Mouse (Mus musculus) midbrain, embryonic 14.5 days (tissue): ENCODE measurements around the gene Anks1b. TPM values are rescaled to one million over a fixed set of nuclear protein-coding genes. Genes with fewer than 3 reads are reported as not detected.

Experiments used
- ATAC-seq: fragments of 200-750 bp; cut with Nextera tagmentation; 2 replicates; pipeline ENCODE4 v1.8.0; 2017; ENCODE audit warnings: moderate number of reproducible peaks, moderate library complexity; ENCODE audit not compliant: low FRiP score, low TSS enrichment
- DNase-seq: peaks from one replicate; pipeline ENCODE4 v3.0.0-alpha.2; 2015
- H3K27ac ChIP-seq: fragments of 300-500 bp; sonication (generic); replicated peaks from 2 replicates; pipeline ENCODE4 v1.5.1; 2014; ENCODE audit warnings: mild to moderate bottlenecking, low read depth, low read length, moderate library complexity
- H3K27me3 ChIP-seq: fragments of 300-500 bp; sonication (generic); 2 replicates; pipeline ENCODE4 v1.6.1; 2014; ENCODE audit warnings: low read length, control low read depth, mixed read lengths; ENCODE audit not compliant: control insufficient read depth, insufficient read depth
- H3K36me3 ChIP-seq: fragments of 300-500 bp; sonication (generic); 2 replicates; pipeline ENCODE4 v1.6.1; 2014; ENCODE audit warnings: low read length, control low read depth; ENCODE audit not compliant: control insufficient read depth, insufficient read depth
- H3K4me1 ChIP-seq: fragments of 300-500 bp; sonication (generic); 2 replicates; pipeline ENCODE4 v1.6.1; 2014; ENCODE audit warnings: mild to moderate bottlenecking, antibody characterized with exemption, low read length, control low read depth; ENCODE audit not compliant: control insufficient read depth, insufficient read depth
- H3K4me2 ChIP-seq: fragments of 300-500 bp; sonication (generic); 2 replicates; pipeline ENCODE4 v1.6.1; 2014; ENCODE audit warnings: mild to moderate bottlenecking, low read length, moderate library complexity
- H3K4me3 ChIP-seq: fragments of 300-500 bp; sonication (generic); replicated peaks from 2 replicates; pipeline ENCODE4 v1.5.1; 2014; ENCODE audit warnings: low read depth, low read length
- H3K9ac ChIP-seq: fragments of 300-500 bp; sonication (generic); replicated peaks from 2 replicates; pipeline ENCODE4 v1.6.1; 2014; ENCODE audit warnings: mild to moderate bottlenecking, low read length, moderate library complexity
- H3K9me3 ChIP-seq: fragments of 300-500 bp; sonication (generic); 2 replicates; pipeline ENCODE4 v1.6.1; 2016; ENCODE audit warnings: low read length, control low read depth, mixed read lengths; ENCODE audit not compliant: control insufficient read depth
- WGBS: fragments of 180-500 bp; shearing (Covaris S2); extraction: QIAGEN DNeasy Blood & Tissue Kit; methylation state at CpG from one replicate; pipeline ENCODE4 v1.1.7; 2014; 5-methylcytosine and 5-hydroxymethylcytosine counted together
- polyA plus RNA-seq: library from polyadenylated mRNA; unstranded; fragments of >200 nt; fragmentation: Nextera tagmentation; extraction: Ambion mirVana; gene quantifications from 2 replicates; pipeline ENCODE4 v1.2.1, GENCODE M21; 2014

Anks1b gene
- polyA plus RNA-seq, 1 experiment from 2014 or later, result 73.1 TPM

DNA sequence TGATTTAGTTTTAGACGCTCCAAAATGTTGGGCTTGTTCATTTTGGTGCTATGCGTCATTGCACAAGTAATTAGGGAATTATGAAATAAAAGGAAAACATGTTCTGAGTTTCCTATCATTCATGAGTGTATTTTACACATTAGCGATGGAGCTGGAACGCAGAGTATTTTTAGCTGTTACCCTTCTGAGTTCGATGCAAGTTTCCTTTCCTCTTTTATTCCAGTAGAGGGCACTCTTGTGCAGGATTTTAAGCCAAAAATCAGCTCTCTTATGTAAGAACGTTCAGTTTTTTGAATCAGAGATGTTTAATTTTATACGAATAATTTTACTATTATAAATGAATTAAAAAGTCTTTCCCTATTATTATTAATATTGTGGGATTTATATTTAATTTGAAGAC lies 208.3 kb downstream of the Anks1b start:
- no peak overlapping the region for H3K4me2 ChIP-seq
- ATAC-seq, result no peak

DNA sequence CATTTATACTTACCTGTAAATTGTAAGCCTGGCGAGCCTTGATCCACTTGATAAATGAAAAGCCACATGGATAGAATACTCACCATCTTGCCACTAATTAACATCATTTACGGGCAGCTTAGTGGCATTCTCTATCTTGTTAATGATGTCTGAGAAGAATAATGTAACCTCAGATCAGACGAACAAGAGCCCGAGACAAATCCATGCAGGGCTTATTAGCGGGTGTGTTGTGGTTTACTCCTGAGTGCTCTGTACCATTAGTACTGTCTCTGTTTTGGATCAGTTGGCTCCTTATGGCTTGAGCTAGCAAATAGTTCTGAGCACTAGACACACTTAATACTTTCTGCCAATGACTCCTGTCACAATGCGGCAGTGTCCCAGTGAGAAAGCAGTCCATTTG lies 220.6 kb downstream of the Anks1b start:
- H3K4me1 ChIP-seq, result no peaks in the 10 kb centered on the region
- H3K9me3 ChIP-seq, result no peaks in the 10 kb centered on the region
- H3K27me3 ChIP-seq, result no peaks in the 10 kb centered on the region
- no peak overlapping the region for H3K4me2 ChIP-seq
- 85% methylated on average over 6 of the region's 6 CpGs for WGBS
- DNase-seq (no peak), ATAC-seq (no peak)
- H3K4me3 ChIP-seq, result no peak overlapping the region
- H3K36me3 ChIP-seq, result no peaks in the 10 kb centered on the region
- H3K9ac ChIP-seq, result no peak overlapping the region
- no peak overlapping the region for H3K27ac ChIP-seq

More for the DNA sequence above, 208.3 kb downstream of the Anks1b start:
- H3K9ac ChIP-seq, result no peak overlapping the region
- no peaks in the 10 kb centered on the region for H3K27me3 ChIP-seq
- no peak overlapping the region for H3K4me3 ChIP-seq
- no peaks in the 10 kb centered on the region for H3K9me3 ChIP-seq
- H3K27ac ChIP-seq, result no peak overlapping the region
- H3K4me1 ChIP-seq, result no peaks in the 10 kb centered on the region
- H3K36me3 ChIP-seq, result no peaks in the 10 kb centered on the region
- WGBS, result 25% methylated on average over 7 of the region's 7 CpGs
- peak; percentile 83 for DNase-seq

DNA sequence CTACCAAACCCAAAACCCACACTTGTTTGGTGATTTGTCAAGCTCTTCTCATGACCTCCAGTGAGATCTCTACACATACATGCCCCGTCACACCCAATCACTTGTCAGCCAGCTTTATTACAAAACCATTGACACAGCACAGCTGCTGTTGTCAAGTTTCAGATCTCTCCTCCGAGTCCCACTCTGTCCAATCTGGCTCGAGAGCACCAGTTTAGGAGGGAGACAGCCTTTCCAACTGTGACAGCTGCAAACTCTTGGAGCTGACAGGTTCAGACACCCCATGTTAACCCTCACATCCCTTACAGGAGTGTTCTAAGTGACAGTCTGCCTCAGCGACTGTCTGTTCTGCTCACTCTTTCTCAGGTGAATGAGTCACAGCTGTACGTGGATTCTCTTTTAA lies 239.4 kb downstream of the Anks1b start:
- no peak overlapping the region for H3K4me3 ChIP-seq
- H3K4me1 ChIP-seq, result no peaks in the 10 kb centered on the region
- no peak overlapping the region for H3K4me2 ChIP-seq
- no peak overlapping the region for H3K27ac ChIP-seq
- no peaks in the 10 kb centered on the region for H3K9me3 ChIP-seq
- H3K27me3 ChIP-seq, result no peaks in the 10 kb centered on the region
- no peaks in the 10 kb centered on the region for H3K36me3 ChIP-seq
- ATAC-seq, result no peak
- DNase-seq, result no peak
- WGBS, result 74% methylated on average over 5 of the region's 5 CpGs
- H3K9ac ChIP-seq, result no peak overlapping the region

DNA sequence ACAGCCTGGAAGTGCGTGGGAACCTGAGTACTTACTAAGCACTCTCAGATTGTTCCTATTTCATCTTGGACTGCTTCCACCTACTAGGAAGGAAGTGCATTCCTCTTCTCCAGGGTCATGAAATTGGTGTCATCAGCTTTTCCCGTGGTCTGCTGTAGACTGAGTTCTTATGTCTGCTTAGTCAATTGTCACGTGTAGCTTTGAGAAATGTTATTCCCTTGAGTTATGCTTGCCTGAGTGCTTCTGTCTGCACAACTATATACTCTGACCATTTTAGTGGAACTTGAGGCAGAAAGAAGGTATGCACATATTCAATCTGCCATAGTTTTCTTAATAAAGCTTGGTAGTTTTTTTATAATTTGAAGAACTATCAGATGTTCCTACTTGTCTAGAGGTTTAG lies 243.6 kb downstream of the Anks1b start:
- Histone ChIP-seq H3K27me3 (no peaks in the 10 kb centered on the region), H3K9ac (no peak overlapping the region), H3K4me3 (no peak overlapping the region), H3K36me3 (no peaks in the 10 kb centered on the region), H3K27ac (no peak overlapping the region), H3K4me1 (no peaks in the 10 kb centered on the region), H3K4me2 (no peak overlapping the region), H3K9me3 (no peaks in the 10 kb centered on the region)
- ATAC-seq (no peak), DNase-seq (no peak)
- WGBS, result 87% methylated on average over 3 of the region's 3 CpGs

DNA sequence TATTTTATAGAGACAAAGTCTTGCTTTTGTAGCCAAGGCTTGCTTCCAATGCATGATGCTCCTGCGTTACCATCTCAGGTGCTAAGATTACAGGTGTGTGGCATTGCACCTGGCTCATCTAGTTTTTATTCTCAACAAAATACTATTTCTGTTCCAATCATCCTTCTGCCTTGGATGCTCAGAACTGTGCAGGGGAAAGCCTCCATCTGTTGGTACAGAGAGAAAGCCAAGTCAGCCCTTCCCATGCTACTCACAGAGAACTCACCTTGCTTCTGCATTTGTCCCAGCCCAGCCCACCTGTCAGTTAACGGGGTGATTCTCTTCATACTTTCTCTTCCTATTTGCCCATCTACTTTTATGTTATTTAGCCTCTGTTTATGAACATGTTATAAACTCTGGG lies 244.5 kb downstream of the Anks1b start:
- Histone ChIP-seq H3K4me1 (no peaks in the 10 kb centered on the region), H3K9ac (no peak overlapping the region), H3K9me3 (no peaks in the 10 kb centered on the region), H3K36me3 (no peaks in the 10 kb centered on the region), H3K4me3 (no peak overlapping the region), H3K4me2 (no peak overlapping the region), H3K27me3 (no peaks in the 10 kb centered on the region), H3K27ac (no peak overlapping the region)
- ATAC-seq, result no peak
- no peak for DNase-seq
- WGBS, result 86% methylated on average over 2 of the region's 2 CpGs

DNA sequence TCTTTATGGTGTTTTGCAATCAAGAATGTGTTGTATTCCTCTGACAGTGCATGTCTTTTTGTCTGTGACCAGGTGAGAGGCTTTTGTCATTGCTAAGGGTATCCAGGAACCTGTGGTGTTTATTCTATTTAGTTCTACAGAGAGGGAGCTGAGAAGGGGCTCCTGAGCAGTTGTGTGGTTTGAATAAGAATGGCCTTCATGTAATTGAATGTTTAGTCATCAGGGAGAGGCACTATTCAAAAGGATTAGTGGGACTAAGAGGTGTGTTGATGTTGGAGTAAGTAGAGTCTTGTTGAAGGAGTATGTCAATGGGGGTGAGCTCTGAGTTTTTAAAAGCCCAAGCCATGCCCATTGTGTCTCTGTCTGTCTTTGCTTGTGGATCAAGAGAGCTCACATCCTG lies 264.2 kb downstream of the Anks1b start:
- H3K27ac ChIP-seq, result no peak overlapping the region
- ATAC-seq (no peak), DNase-seq (no peak)
- no peak overlapping the region for H3K4me2 ChIP-seq
- no peak overlapping the region for H3K4me3 ChIP-seq
- no peaks in the 10 kb centered on the region for H3K4me1 ChIP-seq
- no peaks in the 10 kb centered on the region for H3K36me3 ChIP-seq
- no peaks in the 10 kb centered on the region for H3K27me3 ChIP-seq
- no peak overlapping the region for H3K9ac ChIP-seq
- H3K9me3 ChIP-seq, result 0 out of 2 replicates have a peak, but pooled peaks cover 4% of the 10 kb centered on the region

DNA sequence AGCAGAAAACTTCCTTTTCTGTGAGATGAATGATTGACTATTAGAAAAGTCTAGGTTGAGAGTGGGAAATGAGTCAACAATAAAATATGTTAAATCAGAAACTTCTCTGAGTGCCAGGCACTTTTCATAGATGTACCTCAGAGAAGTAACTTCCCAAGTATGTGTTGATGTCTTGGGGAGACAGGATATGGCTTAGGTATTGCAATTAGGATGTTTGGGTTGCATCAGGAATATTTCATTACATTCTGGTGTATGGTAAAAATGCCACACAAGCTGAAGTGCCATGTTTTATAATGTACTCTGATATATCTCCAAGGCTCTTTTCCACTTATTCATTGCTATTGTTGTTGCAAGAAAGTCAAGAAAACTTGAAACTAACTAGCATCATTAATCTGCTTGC lies 267.6 kb downstream of the Anks1b start:
- no peak for DNase-seq
- Histone ChIP-seq H3K9ac (no peak overlapping the region), H3K36me3 (no peaks in the 10 kb centered on the region), H3K27ac (no peak overlapping the region), H3K4me2 (no peak overlapping the region), H3K27me3 (no peaks in the 10 kb centered on the region), H3K4me1 (no peaks in the 10 kb centered on the region), H3K4me3 (no peak overlapping the region), H3K9me3 (no peaks in the 10 kb centered on the region)
- no peak for ATAC-seq

DNA sequence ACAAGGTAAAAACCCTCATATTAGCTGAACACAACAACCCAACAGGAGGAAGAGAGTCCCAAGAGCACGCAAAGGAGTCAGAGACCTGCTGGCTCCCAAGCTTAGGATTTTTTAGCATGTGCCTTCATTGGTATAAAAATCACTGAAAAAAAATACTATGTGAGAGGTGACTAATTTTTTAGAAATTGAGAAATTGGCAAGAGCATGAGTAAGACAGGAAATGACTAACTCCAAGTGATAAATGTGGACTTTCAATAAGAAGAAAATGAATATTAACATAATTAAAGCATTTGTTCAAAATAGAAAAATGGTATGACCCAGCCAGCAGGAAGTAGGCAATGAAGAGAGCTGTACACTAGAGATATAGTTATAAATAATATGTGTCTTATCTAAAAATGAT lies 271.1 kb downstream of the Anks1b start:
- Histone ChIP-seq H3K4me2 (no peak overlapping the region), H3K4me3 (no peak overlapping the region), H3K27me3 (no peaks in the 10 kb centered on the region), H3K9me3 (peaks cover 7% of the 10 kb centered on the region; the same call in 1 of the 2 replicates), H3K9ac (no peak overlapping the region), H3K27ac (no peak overlapping the region), H3K4me1 (no peaks in the 10 kb centered on the region), H3K36me3 (no peaks in the 10 kb centered on the region)
- DNase-seq (no peak), ATAC-seq (no peak)
- WGBS, result 94% methylated on average over 1 of the region's 1 CpGs

DNA sequence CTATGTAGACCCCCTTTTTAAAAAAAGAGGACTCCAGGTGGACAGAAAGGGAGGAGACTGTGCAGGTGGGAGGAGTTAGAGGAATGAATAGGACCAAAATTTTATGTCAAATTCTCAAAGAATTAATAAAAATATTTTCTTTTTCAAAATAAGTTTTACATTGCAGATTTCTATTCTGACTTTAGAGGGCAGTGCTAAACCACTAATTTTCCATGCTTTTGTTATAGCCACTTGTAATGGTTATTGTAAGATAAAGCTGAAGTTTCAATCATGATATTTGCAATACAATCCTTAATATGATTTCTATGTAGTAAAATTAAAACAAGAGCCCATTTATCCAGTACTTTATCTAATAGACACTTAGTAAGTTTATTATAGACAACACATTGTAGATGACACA lies 278.2 kb downstream of the Anks1b start:
- Histone ChIP-seq H3K9me3 (peaks cover 7% of the 10 kb centered on the region; the same call in 1 of the 2 replicates), H3K4me1 (no peaks in the 10 kb centered on the region), H3K27ac (no peak overlapping the region), H3K36me3 (no peaks in the 10 kb centered on the region), H3K27me3 (no peaks in the 10 kb centered on the region), H3K9ac (no peak overlapping the region), H3K4me2 (no peak overlapping the region), H3K4me3 (no peak overlapping the region)
- ATAC-seq (no peak), DNase-seq (peak; percentile 61)
